Mouse (Mus musculus) thymus, postnatal 25 days (tissue): ENCODE data around the gene Myo10.
A peak's percentile ranks its signal among the peaks of the same experiment; 100 is the strongest.

ENCODE experiments used
- DNase-seq: peaks from one replicate; pipeline ENCODE4 v3.0.0; 2022

The Myo10 gene

GRCm38 (mm10) chr15:25806878-25807277 is 184.6 kb downstream of the Myo10 start:
- no peak for DNase-seq

GRCm38 (mm10) chr15:25808677-25809460 is 186.5 kb downstream of the Myo10 start:
- no peak for DNase-seq

- DNase-seq, result no peak
Observed at GRCm38 (mm10) chr15:25809669-25810068, 187.3 kb downstream of the Myo10 start.

- peak; percentile 22 for DNase-seq
Observed at GRCm38 (mm10) chr15:25811834-25812250, 189.5 kb downstream of the Myo10 start.

- DNase-seq, result peak; percentile 54
Observed at GRCm38 (mm10) chr15:25812479-25812878, 190.2 kb downstream of the Myo10 start.

- no peak for DNase-seq
Observed at GRCm38 (mm10) chr15:25814535-25814934, 192.2 kb downstream of the Myo10 start.

- no peak for DNase-seq
Observed at GRCm38 (mm10) chr15:25817191-25817590, 194.9 kb downstream of the Myo10 start.

GRCm38 (mm10) chr15:25821981-25822380 is 199.7 kb downstream of the Myo10 start:
- DNase-seq, result no peak

- no peak for DNase-seq
Observed at GRCm38 (mm10) chr15:25822656-25823055, 200.3 kb downstream of the Myo10 start.

GRCm38 (mm10) chr15:25826531-25826961 is 204.2 kb downstream of the Myo10 start:
- DNase-seq, result no peak

GRCm38 (mm10) chr15:25828464-25828863 is 206.1 kb downstream of the Myo10 start:
- DNase-seq, result peak; percentile 24

GRCm38 (mm10) chr15:25830426-25830825 is 208.1 kb downstream of the Myo10 start:
- no peak for DNase-seq

- no peak for DNase-seq
Observed at GRCm38 (mm10) chr15:25834282-25834681, 212.0 kb downstream of the Myo10 start.

- no peak for DNase-seq
Observed at GRCm38 (mm10) chr15:25834920-25835674, 212.8 kb downstream of the Myo10 start.

GRCm38 (mm10) chr15:25842462-25843085 is 220.2 kb downstream of the Myo10 start:
- DNase-seq, result no peak

GRCm38 (mm10) chr15:25843086-25843991 is 221.0 kb downstream of the Myo10 start, which contains the start of gene Retreg1:
TSS of gene Retreg1 (plus strand) at chr15:25843180.
- DNase-seq, result peak; percentile 88

GRCm38 (mm10) chr15:25844013-25844570 is 221.8 kb downstream of the Myo10 start:
- DNase-seq, result peak; percentile 12

GRCm38 (mm10) chr15:25844771-25845170 is 222.4 kb downstream of the Myo10 start:
- DNase-seq, result peak; percentile 18

GRCm38 (mm10) chr15:25847576-25848168 is 225.3 kb downstream of the Myo10 start:
- DNase-seq, result no peak

GRCm38 (mm10) chr15:25850552-25850951 is 228.2 kb downstream of the Myo10 start:
- DNase-seq, result no peak

GRCm38 (mm10) chr15:25854270-25854904 is 232.1 kb downstream of the Myo10 start:
- DNase-seq, result no peak
